Mouse (Mus musculus) lung, postnatal 25 days (tissue): ENCODE data around the gene Lmf1.

Experiments
- DNase-seq: peaks from one replicate; pipeline ENCODE4 v3.0.0; 2022; ENCODE audit warnings: low spot score

Lmf1 gene

DNA sequence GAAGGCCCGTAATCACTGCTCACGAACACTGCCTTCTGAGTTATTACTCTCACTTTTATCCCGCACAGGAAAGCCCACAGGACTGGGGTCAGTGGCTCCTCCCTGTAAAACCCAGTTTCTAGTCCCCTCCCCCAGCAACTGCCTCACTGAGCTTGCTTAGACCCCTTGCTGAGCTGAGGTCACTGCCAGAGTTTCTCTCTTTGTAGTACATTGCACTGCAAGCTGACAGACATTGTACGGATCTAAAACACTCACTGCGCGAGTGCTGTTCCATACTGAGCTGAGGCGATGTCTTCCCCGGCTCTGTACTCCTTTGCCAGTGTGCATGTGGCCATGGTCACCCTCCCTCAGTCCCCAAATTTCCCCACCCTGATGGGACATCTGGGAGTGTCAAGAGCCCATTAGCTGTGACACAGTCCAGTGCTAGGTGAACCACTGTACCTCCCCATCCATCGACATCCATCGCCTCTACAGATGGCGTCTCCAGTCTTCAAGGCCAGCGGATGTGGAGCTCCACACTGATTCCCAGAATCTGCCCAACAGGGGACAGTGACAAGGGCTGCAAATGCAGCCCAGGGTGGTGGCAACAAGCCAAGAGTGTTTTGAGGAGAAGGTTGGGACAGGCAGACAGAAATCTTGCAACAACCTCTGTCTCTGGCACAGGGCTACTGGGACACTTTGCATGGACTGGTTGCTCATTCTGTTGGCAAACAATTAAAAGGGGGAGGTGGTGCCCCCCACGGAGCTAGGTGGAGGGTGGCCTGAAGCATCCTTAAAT is 64.8 kb downstream of the Lmf1 start:
- no peak for DNase-seq

DNA sequence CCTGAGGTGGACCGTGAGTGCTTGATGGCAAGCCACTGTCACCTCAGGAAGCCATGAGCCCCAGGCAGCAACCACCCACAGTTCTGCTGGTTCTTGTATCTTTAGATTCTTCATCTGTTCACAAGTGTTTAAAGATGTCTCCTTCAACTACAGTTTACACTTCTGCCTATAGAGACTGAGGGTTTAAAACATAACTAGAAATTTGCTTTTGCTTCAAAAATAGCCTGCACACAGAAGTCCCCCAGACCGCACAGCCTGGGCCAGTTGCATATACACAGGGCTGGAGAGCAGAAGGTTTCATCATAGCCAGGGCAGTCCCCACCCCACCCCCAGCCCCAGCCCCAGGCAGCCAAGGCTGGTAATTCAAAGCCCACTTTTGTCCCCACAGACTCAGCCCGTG is 65.9 kb downstream of the Lmf1 start:
- DNase-seq = no peak

DNA sequence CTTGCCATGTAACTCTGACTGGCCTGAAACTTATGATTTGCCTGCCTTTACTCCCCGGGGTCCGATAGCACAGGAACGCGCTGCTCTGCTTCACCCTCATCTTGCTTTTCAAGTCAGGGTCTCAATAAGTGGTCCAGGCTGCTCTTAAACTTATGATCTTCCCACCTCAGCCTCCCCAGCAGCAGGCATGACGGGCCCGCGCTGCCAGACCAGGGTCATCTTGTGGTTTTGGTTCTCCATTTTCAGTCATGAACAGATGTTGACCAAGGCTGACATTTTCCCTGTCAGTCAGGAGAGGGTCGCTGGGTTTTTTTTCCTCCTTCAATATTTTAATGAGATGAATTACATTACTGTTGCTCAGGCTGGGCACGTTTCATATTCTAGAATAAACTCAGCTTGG is 66.8 kb downstream of the Lmf1 start:
- DNase-seq = no peak

DNA sequence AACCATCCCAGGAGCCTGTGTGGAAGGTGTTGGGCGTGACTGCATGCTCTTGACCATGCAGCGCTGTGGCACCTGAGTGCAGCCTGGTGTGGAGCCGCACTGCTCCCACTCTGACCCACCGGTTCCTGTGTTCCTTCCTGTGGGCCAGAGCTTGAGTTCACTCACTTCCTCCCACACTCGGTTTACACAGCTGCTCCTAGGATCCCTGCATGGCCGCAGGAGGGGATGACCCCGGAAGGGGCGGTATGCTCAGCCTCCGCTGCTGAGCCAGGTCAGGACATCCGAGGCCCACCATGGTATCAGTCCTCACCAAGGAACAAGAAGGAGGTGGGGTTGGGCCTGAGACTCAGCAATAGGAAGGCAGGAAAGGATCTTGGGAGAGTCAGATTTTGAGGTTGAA is 69.0 kb downstream of the Lmf1 start:
- no peak for DNase-seq

DNA sequence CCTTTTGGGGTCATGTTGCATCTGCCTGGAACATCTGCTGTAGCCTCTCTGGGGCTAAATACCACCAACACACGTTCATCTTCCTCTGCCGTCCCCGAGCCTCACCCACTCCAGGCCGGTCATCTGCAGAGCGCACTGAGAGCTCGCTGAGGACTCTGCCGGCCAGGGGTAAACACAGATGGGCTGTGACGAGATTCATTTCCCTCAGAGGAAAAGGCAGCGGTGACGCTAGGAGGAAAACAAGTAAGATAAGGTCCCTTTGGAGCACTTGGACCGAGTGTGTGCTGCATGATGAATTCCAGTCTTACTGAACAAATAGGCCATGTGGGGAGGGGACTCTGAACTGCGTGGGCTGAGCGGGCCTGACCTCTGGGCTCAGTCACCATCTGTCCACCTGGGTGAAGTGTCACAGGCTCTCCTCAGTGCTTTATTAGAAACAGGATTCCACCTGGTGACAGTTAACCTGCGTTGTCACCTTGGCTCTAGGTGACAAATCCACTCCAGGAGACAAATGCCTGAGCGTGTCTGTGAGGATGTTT is 69.9 kb downstream of the Lmf1 start:
- no peak for DNase-seq

DNA sequence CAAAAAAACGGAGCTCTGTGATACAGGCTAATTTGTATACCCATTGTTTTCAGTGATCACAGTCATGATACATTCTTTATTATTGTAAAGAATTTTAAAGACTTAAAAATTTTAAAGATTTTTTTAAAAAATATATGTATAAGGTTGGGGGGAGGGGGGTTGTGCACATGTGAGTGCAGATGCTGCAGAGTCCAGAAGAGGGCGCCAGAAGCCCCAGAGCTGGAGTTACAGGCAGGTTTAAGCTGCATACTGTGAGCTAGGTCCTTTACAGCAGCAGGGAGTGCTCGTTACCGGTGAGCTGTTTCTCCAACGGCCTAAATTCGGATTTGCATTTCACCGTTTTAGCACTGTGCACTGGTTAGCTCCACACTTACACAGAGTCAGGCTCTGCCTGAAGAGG is 71.8 kb downstream of the Lmf1 start:
- no peak for DNase-seq

DNA sequence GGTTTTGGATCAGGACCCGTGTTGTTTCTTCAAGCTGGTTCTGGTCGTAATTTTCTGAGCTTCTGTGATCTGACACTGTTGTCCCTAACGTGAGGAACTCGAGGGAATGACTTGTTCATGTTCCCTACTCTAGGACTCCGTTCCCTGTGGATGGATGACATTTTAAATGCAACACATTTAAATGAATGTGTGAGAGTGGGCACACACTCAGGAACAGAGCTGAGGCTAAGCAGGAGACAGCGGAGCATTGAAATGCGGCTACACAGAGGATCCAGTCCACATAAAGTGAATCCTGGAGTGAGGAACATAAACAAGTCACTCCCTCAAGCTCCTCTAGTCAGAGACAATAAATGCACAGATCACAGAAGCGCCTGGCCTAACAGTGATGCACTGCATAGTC is 73.4 kb downstream of the Lmf1 start:
- DNase-seq = no peak

DNA sequence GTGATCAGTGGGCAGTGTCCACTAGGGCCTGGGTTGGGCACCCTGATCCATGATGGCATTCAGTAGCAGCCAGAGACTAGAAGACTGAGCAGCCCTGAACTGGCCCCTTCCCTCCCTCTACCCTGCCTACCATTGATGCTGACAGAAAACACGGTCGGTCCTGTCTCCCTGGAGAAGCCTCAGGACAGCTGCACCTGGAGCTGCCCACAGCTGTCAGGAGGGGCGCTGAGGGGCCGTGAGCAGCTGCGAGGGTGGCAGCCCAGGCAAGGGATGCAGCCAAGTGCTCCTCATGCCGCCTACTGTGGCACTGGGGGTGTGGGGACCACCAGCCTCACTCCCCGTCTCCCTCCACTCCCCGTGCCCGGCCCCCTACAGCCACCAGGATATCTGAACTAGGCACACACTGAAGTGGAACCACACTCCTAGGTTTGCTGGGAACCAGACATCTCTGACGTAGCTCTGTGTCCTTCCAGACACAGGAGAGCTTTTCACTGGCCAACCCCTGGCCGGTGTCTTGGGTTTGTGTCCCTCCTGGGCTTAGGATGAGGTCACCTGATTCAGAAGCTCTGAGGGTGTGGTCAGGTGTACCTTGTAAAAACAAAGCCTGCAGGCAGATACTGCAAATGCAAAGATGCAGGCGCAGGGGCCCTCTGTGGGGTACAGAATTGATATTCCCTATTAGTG is 77.4 kb downstream of the Lmf1 start:
- DNase-seq = no peak

DNA sequence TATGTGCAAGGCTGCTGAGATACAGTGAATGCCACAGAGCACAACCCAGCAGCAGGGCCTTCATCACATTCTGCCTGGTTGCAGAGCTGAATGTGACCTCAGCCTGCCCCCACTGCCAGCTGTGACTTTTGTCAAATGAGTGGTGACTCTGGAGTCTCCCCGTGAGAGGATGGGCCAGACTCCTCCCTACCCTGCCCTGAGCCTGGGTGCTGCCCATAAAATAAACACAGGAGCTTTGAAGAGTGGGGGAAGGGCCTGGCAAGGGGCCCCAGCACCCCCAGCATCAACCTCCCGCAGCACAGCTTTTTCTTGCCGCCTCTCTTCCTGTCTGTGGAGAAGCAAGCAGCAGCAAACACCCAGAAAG is 77.9 kb downstream of the Lmf1 start:
- DNase-seq = no peak

DNA sequence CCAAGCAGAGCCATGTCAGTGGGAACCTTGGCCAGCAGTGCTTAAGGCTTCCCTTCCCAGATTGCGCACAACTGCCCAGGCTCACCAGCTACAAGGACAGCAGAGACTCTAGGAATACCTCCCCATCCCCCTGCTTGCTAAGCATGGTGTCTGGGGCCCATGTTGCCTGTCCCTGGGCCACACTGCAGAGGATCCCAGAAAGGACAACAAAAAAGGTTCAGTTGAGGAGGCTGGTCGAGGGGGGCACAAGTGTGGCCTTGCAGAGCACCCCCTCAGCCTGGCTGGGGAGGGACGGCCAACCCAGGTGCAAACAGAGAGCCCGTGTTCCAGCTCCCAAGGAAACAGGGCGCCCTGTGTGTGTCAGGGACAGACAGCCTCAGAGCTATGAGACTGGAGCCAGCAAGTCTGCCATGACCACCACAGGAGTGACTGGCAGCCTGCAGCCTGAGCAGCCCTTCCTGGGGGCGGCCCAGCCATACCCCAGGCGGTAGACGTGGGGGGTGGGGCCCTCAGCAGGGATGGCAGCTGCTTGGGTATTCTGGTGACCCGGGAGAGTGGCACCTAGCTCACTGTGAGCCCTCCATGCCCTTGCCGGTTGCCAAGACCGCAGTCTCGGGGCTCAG is 84.4 kb downstream of the Lmf1 start:
- no peak for DNase-seq

DNA sequence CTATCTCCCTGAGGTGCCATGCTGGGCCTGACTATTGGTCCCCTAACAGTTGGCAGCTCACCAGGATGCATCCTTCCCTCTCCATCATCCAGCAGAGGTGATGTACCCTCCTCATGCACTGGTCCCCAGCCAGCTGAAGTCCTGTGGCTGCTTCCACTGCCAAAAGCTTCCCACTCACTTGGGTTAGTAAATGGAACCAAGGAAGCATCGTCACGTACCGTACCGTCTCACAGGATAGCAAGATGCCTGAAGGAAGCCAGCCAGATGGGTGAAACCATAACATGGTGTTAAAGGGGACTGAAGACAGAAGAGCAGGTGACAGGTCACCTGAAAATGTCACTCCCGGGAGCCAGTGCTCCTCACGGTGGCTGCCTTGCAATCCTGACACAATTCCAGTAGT is 86.6 kb downstream of the Lmf1 start:
- no peak for DNase-seq

DNA sequence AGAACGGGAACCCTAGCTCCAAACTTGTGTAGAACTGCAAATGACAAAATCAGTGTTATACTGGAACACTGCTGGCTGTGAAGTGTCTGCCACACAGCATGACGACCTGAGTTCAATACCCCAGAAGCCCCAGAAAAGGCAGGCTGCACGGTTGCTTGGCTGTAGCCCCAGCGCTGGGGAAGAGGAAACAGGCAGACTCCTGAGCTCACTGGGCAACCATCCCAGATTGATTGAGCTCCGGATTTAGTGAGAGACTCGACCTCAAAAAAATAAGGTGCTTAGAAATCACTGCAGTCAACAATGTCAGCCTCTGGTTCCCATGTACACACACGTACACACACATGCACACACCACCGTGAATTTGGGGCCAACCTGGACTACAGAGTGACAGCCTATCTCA is 87.0 kb downstream of the Lmf1 start:
- no peak for DNase-seq

DNA sequence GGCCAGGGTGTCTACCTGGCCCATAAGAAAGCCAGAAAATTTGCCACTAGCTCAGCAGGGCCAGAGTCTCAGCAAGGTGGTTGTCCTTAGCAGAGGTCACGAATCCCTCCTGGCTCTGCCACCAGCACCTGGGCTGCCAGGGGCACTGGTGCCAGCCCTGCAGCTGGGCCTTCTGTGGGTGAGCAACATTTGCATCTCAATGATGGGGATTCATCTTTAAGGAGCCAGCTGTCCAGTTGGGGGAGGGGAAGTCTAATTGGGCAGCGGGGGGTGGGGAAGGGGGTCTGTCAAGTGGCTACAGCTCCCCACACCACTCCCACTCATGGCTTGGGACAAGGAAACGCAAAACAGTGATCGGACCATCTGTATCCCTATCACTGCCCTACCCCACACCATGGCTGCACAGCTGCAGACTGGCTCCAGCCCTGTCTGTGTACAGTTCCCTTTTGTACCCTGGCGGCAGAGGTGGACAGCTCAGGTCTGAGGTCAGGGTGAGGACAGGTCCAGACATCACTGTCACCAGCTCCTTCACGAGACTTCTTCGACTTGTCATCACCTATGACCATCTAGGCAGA is 89.7 kb downstream of the Lmf1 start:
- DNase-seq = no peak

DNA sequence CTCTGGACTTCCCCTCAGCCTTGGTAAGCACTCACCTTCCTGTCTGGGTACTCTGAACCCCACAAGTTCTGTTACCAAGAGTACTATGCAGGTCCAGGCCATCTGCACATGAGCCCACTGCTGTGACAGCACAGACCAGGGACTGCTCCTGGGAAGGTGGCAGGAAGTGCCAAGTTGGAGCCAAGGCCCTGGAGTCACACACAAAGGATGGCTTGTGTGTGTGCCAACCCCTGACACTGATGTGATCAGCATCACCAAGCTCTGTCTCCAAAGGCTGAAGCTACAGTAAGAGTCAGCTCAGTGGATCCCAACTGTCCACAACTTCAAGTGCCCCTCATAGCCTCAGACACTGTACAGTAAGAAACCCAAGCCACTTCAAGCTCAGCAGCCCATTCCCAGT is 94.1 kb downstream of the Lmf1 start:
- no peak for DNase-seq

DNA sequence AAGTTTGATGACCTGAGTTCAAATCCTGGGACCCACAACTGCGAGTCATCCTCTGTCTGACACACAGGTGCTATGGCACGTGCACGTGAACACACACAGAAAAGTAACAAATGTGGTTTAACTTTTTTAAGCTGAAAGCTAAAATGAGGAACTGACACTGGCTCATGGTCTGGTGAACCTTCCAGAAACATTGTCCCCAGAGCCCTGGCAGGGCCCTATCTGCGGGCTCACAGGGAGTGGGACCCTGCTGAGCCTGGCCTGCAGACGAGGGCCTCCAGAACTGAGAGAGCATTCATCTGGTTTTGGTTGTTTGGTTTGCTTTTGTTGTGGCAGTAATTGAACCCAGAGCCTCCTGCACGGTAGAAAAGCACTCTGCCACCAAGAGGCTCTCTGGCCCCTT is 99.1 kb downstream of the Lmf1 start:
- no peak for DNase-seq

DNA sequence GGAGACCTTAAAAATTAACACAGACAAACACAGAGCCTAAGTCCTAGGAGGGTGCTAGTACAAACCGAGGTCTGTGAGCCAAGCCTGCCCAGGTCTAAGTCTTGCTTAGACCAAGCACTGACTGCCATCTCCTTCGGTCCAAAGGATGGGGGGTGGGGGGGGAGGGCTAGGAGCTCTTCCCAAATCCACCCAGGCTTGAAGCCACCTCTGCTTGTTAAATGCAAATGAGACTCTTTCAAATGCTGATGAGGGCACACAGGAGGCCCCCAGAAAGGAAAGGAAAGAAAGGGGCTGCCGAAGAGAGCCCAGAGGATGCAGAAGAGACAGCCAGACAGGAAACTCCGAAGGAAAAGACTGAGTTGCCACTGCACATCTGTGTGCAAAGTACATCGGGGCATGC is 100.9 kb downstream of the Lmf1 start:
- no peak for DNase-seq

DNA sequence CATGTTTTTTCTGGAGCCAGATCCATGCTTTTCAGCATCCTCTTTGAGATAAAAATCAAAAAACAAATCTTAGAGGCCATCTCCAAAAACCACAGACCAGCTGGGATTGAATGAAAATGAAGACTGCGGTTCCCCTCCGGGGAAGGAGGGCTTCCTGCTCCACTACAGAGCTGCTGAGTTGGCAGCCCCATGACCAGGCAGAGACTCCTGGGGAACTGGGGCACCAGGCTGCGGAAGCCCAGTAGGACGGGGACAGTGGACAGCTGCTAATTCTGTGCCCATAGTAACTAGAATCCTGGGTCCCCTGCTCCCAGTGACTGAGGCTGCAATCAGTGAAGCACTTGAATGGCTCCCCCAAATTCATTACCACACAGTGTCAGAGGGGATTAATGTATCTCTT is 102.8 kb downstream of the Lmf1 start:
- no peak for DNase-seq

DNA sequence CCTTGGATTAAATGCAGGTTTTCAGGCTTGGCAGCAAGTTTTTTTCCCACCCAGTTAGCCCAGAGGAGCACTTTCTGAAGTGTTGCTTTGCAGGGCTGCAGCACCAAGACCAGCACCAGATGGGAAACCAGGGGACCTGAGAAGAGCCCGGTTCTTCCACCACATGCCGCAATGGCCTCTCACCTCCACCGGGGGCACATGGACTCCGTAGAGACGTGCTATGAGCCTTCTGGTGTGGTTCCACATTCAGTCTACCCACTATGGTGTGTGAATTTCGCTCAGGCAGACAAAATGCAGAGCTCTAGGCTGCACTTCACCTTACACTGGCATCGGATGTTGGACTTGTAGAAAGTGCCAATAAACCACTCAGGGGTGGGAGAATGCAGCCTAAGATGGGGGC is 107.4 kb downstream of the Lmf1 start:
- no peak for DNase-seq

DNA sequence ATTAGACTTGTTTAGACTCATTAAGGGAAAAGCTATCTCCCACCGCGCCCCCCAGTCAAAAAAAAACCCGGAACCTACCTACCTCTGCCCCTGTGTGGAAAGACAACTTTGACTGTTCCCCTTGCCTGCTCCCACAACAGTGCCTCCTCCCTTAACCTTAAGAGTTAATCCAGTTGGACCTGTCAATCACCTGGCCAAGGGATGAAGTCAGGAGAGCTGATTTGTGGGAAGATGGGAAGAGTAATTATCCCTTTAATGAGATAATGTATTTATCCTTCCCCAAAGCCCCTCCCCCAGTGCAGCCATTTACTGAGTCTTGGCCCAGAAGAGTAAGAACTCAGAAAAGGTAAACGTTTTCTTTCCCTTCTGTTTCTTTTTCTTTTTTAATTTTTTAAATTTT is 110.0 kb downstream of the Lmf1 start:
- no peak for DNase-seq

DNA sequence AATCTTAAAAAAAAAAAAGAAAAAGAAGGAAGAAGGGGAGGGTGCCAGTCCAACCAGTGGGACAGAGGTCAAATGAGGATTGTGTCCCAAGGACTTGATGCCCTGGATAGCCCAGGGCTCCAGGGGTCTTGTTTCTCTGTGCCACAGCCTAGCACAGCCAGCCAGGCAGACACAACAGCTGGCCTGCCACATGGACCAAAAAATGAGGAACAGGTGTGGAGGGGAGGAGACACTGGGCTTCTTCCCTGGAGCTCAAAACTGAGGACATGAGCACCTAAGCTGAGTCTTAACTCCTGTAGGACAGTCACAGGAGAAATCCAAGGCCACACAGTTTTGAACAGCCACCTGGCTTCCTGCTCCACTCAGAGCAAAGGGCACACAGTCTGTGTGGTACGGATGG is 117.4 kb downstream of the Lmf1 start:
- DNase-seq = no peak

DNA sequence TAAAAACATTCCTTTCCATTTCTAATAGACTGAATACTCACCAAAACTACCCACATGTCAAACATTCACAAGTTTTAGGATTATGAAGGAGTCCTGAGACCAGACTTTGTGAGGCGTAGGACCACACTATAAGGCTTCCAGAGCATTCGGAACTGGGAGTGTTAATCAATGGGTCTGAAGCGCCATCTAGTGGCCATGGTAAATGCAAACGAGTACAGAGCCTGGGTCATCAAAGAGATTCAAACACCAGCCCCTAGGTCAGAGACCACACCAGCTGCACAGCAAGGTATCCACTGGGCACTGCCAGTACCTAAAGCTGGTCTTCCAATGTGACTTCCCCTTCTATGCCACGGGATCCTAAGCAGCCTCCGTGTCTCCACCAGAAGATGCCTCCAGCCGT is 119.6 kb downstream of the Lmf1 start:
- peak; percentile 62 for DNase-seq

DNA sequence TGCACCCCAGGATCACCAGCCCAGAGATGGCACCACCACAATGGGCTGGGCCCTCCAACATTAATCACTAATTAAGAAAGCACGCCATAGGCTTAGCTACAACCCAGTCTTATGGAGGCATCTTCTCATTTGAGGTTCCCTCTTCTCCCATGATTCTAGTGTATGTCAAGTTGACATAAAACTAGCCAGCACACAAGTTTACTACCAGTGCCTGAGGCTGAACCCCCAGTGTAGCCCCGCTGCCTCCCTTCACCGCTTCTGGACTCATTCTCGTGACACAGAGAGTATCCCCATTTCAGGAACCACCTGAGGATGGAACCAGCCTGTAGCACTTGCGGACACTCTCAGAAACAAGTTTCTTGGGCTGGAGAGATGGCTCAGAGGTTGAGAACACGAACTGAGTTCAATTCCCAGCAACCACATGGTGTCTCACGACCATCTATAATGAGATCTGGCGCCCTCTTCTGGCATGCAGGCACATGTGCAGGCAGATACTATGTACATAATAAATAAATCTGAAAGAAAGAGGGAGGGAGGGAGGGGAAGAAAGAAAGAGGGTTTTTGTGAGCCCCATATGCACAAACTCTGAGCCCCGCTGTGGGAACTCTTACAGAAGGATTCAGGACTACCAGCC is 122.1 kb downstream of the Lmf1 start:
- no peak for DNase-seq

DNA sequence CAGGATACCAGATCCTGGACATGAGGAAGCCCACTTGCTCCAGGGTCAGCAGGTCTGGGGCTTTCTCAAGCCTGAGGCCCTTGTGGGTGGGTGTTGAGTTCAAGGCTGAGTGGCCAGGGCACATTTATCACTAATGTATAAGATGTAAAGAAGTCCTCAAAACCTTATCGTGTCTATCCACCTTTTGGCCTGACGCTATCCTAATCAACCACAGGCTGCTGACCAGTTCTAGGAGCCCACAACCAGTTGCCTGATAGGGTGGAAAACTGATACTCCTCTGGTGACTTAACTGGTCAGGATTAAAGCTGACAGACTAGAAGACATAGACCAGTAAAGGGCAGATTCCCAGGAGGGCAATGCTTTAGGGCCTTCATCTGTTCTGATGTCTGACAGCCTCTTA is 131.1 kb downstream of the Lmf1 start:
- DNase-seq = no peak
